Mouse (Mus musculus) cerebellum, adult 2 months (tissue): ENCODE measurements at regions not wholly inside any gene's neighbourhood (a gene's known extent, or its start where the extent isn't known, plus 50 kb on each side); places are given as distances from the start of the nearest gene placed in this dataset.

Experiments used
- DNase-seq, 2 experiments: peaks; one replicate each; pipeline ENCODE4 v3.0.0; 2021
- H3K27ac ChIP-seq: fragments of 200-500 bp; 2 replicates; pipeline ENCODE4 v1.5.1; 2012; ENCODE audit warnings: low read length, control low read depth, inconsistent platforms; ENCODE audit not compliant: insufficient read depth
- H3K27me3 ChIP-seq: fragments of 200-500 bp; 2 replicates; pipeline ENCODE4 v1.6.1; 2012; ENCODE audit warnings: inconsistent platforms, mild to moderate bottlenecking, low read length, moderate library complexity; ENCODE audit not compliant: control insufficient read depth, insufficient read depth
- H3K4me1 ChIP-seq: fragments of 200-500 bp; 2 replicates; pipeline ENCODE4 v1.6.1; 2011; ENCODE audit warnings: low read length; ENCODE audit not compliant: control insufficient read depth, insufficient read depth
- H3K4me3 ChIP-seq: fragments of 200-500 bp; replicated peaks from 2 replicates; pipeline ENCODE3; 2011; ENCODE audit warnings: mild to moderate bottlenecking, low read depth, low read length, control low read depth; ENCODE audit not compliant: insufficient read depth
- CTCF ChIP-seq: fragments of 200-500 bp; IDR thresholded peaks from 2 replicates; pipeline ENCODE4 v1.5.1; 2011; ENCODE audit warnings: low read depth, mild to moderate bottlenecking, control low read depth, low read length, moderate library complexity, borderline replicate concordance; ENCODE audit not compliant: insufficient read depth
- POLR2A ChIP-seq: fragments of 200-500 bp; IDR thresholded peaks from 2 replicates; pipeline ENCODE4 v1.6.1; 2011; ENCODE audit warnings: low read length, control low read depth, borderline replicate concordance; ENCODE audit not compliant: insufficient read depth
- WGBS: fragments of 180-500 bp; shearing (Covaris S2); methylation state at CpG from one replicate; pipeline ENCODE4 v1.1.7; 2018; 5-methylcytosine and 5-hydroxymethylcytosine counted together

DNA sequence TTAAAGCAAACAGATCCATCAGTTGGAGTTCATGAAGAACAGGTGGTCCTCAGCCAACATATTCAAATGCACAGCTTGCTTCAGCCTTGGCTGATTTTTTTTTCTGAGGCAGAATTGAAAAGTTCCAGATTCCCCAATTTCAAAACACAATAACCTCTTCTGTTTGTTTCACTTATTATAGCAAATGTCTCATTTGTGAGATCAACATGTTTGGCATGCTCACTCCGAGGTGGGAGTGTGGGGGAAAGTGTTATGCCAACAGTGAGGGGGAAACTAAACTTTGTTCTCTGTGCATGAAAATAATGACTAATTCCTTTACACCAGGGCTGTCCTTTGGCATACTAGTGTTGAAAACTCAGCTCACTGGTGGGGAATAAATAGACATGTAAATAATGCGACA is 100.4 kb upstream of the Lcorl start:
- no peak for DNase-seq
- Histone ChIP-seq H3K4me3 (no peak overlapping the region), H3K4me1 (no peaks in the 10 kb centered on the region), H3K27me3 (no peaks in the 10 kb centered on the region), H3K27ac (no peak overlapping the region)
- TF ChIP-seq CTCF (no peak), POLR2A (no peak)
- 67% methylated on average over 2 of the region's 2 CpGs for WGBS

DNA sequence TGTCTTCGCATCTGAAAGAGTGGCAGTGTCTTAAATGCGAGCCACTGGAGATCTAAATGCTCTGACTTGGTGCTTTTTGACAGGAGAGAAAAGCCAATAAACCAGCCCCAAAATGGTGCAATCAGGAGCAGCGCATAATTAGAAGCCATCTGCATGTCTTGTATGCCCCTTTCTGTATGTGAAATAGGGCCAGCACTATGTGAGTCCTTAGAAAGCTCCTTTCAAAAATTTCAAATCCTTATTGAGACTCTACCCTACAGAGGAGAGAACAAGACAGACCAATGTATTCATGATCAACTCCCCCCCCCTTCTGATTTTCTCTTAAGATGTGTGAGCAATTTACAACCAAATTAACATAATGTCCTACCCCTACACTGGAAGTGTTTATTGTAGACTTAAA is 86.6 kb upstream of the Lcorl start:
- H3K27me3 ChIP-seq = no peaks in the 10 kb centered on the region
- no peak overlapping the region for H3K27ac ChIP-seq
- no peak overlapping the region for H3K4me3 ChIP-seq
- no peak for DNase-seq
- WGBS = 86% methylated on average over 3 of the region's 3 CpGs
- TF ChIP-seq CTCF (no peak), POLR2A (no peak)
- H3K4me1 ChIP-seq = no peaks in the 10 kb centered on the region

DNA sequence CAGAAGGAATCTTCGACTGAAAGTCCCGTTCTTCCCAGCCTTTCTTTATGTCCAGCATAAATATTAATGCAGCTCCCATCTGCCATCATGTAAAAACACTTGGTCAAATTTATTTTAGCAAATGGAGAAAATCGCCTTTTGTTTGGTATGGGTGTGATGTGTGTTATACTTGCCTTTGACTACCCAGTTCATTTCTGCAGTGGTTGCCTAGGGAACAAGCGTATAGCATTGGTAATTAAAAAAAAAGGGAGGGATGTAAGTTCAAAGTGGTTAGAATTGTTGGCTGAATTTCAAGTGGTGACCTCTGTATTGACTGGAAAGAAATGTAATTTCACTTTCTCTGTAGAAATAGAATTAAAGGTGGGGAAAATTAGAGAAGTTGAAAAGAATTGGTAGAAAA is 75.6 kb upstream of the Lcorl start:
- H3K27me3 ChIP-seq = no peaks in the 10 kb centered on the region
- 47% methylated on average over 4 of the region's 4 CpGs for WGBS
- no peak overlapping the region for H3K27ac ChIP-seq
- TF ChIP-seq POLR2A (no peak), CTCF (no peak)
- no peak for DNase-seq
- no peaks in the 10 kb centered on the region for H3K4me1 ChIP-seq
- no peak overlapping the region for H3K4me3 ChIP-seq

DNA sequence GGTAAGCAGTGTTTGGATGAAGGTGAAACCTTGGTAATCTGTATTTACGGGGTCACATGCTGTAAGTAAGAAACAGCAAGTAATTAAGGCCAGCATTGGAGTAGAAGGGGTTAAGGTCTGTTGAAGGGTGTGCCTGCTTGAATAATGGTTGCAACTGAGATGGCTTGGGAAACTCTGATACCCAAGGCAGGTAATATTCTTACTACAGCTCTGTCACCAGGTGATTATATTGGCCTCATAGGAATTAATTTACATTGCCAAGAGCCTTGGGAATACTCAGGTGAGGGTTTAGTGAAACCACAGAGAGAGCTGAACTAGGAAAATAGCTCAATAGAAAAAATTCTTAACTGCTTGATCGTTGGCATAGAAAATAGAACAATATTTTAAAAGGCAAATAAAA is 73.8 kb upstream of the Lcorl start:
- Histone ChIP-seq H3K27ac (no peak overlapping the region), H3K27me3 (no peaks in the 10 kb centered on the region), H3K4me3 (no peak overlapping the region), H3K4me1 (no peaks in the 10 kb centered on the region)
- WGBS = 80% methylated on average over 2 of the region's 2 CpGs
- DNase-seq = no peak
- TF ChIP-seq CTCF (no peak), POLR2A (no peak)

DNA sequence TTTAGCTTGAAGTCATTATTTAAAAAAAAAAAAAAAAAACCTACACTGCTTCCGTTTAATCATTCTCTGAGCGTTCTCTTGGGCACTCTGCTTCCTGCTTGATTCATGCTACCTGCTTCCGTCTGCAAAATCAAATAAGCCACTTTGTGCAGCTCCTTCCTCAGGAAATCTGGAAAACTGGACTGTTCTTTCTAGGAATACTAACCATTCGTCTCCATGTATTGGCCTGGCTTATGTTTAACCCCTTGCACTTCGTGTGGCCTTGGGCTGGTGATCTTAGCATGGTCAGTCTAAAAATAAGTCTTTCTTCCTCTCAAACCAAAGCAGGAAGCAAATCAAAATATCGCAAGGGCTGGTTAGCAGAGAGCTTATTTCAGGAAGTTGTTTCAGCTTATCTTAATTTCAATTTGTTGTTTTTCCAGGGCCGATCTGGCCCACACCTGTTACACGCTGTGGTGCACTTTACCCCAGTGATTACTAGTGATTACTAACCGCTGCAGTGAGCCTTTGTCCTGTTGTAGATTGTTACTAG is 68.5 kb upstream of the Lcorl start:
- H3K4me1 ChIP-seq = no peaks in the 10 kb centered on the region
- 81% methylated on average over 9 of the region's 9 CpGs for WGBS
- H3K4me3 ChIP-seq = no peak overlapping the region
- no peak overlapping the region for H3K27ac ChIP-seq
- no peak for TF ChIP-seq POLR2A
- no peak for TF ChIP-seq CTCF
- DNase-seq = no peak
- H3K27me3 ChIP-seq = no peaks in the 10 kb centered on the region

DNA sequence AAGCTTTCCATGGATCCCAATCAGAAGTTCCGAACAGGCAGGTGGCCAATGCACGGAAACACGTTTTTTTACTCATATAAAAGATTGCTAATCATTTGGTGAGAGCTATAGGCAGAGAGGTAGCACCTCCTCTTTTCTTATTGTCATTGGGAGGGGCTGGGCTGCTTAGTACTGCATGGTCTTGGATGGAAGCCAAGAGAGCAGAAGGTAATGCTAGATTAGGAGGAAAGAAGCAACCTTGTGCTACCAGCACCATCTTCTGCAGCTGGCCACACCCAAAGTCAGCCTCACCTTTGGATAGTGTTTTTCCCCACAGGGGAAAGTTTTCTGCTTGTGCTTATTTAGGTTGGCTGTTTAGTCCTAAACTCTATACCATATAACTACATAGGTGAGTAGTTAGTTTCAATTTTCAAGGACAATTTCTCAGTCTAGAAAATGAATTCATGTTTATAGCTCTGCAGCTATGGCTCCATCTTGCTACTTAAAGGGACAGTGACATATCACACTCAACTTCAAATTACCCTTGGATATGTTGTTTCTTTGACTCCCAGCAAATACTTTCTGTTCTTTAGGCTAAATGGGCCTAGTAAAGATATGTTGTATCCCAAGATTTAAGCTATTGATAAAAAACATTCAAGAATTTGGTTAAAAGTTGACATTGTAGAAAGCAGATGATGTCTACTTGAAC is 66.6 kb upstream of the Lcorl start:
- TF ChIP-seq CTCF = no peak
- no peak for TF ChIP-seq POLR2A
- WGBS = 87% methylated on average over 3 of the region's 3 CpGs
- Histone ChIP-seq H3K4me3 (no peak overlapping the region), H3K4me1 (no peaks in the 10 kb centered on the region), H3K27ac (no peak overlapping the region), H3K27me3 (no peaks in the 10 kb centered on the region)
- DNase-seq = no peak
